Mouse (Mus musculus) cerebellum, adult 2 months (tissue): Measurements from ENCODE around the gene Pm20d1. TPM values are rescaled to one million over a fixed set of nuclear protein-coding genes. Genes with fewer than 3 reads are reported as not detected.
"Not testable (repeated sequence)": the region's sequence is repeated elsewhere in the genome, so short reads cannot be mapped to it uniquely, and the experiment has no call there.

ENCODE experiments used
- DNase-seq, 2 experiments: peaks; one replicate each; pipeline ENCODE4 v3.0.0; 2021
- H3K27ac ChIP-seq: fragments of 200-500 bp; 2 replicates; pipeline ENCODE4 v1.5.1; 2012; ENCODE audit warnings: low read length, control low read depth, inconsistent platforms; ENCODE audit not compliant: insufficient read depth
- H3K27me3 ChIP-seq: fragments of 200-500 bp; 2 replicates; pipeline ENCODE4 v1.6.1; 2012; ENCODE audit warnings: inconsistent platforms, mild to moderate bottlenecking, low read length, moderate library complexity; ENCODE audit not compliant: control insufficient read depth, insufficient read depth
- H3K4me1 ChIP-seq: fragments of 200-500 bp; 2 replicates; pipeline ENCODE4 v1.6.1; 2011; ENCODE audit warnings: low read length; ENCODE audit not compliant: control insufficient read depth, insufficient read depth
- H3K4me3 ChIP-seq: fragments of 200-500 bp; replicated peaks from 2 replicates; pipeline ENCODE3; 2011; ENCODE audit warnings: mild to moderate bottlenecking, low read depth, low read length, control low read depth; ENCODE audit not compliant: insufficient read depth
- CTCF ChIP-seq: fragments of 200-500 bp; IDR thresholded peaks from 2 replicates; pipeline ENCODE4 v1.5.1; 2011; ENCODE audit warnings: low read depth, mild to moderate bottlenecking, control low read depth, low read length, moderate library complexity, borderline replicate concordance; ENCODE audit not compliant: insufficient read depth
- POLR2A ChIP-seq: fragments of 200-500 bp; IDR thresholded peaks from 2 replicates; pipeline ENCODE4 v1.6.1; 2011; ENCODE audit warnings: low read length, control low read depth, borderline replicate concordance; ENCODE audit not compliant: insufficient read depth
- WGBS: fragments of 180-500 bp; shearing (Covaris S2); methylation state at CpG from one replicate; pipeline ENCODE4 v1.1.7; 2018; 5-methylcytosine and 5-hydroxymethylcytosine counted together
- polyA plus RNA-seq: library from polyadenylated mRNA; depleted of rRNA; stranded (reverse); fragments of >200 nt; gene quantifications from 2 replicates; pipeline ENCODE4 v1.2.3, GENCODE M21; 2012

Pm20d1 gene
- polyA plus RNA-seq, 1 experiment = 2.1 TPM

- Histone ChIP-seq H3K27me3 (no peaks in the 10 kb centered on the region), H3K4me1 (no peaks in the 10 kb centered on the region), H3K27ac (no peak overlapping the region), H3K4me3 (no peak overlapping the region)
- TF ChIP-seq POLR2A (no peak), CTCF (no peak)
- 94% methylated on average over 4 of the region's 4 CpGs for whole genome bisulfite sequencing
- no peak for DNase-seq
These were observed 16.6 kb downstream of the Pm20d1 start for GRCm38 (mm10) chr1:131813731-131814130.

- Histone ChIP-seq H3K27ac (no peak overlapping the region), H3K4me3 (no peak overlapping the region), H3K4me1 (no peaks in the 10 kb centered on the region), H3K27me3 (no peaks in the 10 kb centered on the region)
- TF ChIP-seq CTCF (no peak), POLR2A (no peak)
- WGBS = 90% methylated on average over 3 of the region's 3 CpGs
- no peak for DNase-seq
These were observed 17.0 kb downstream of the Pm20d1 start for GRCm38 (mm10) chr1:131814191-131814590.

GRCm38 (mm10) chr1:131816886-131817285 lies 19.7 kb downstream of the Pm20d1 start:
- 29% methylated on average over 6 of the region's 6 CpGs for WGBS
- Histone ChIP-seq H3K4me3 (no peak overlapping the region), H3K4me1 (no peaks in the 10 kb centered on the region), H3K27ac (no peak overlapping the region), H3K27me3 (no peaks in the 10 kb centered on the region)
- no peak for DNase-seq
- no peak for TF ChIP-seq CTCF
- TF ChIP-seq POLR2A = no peak

GRCm38 (mm10) chr1:131820353-131820752 lies 23.2 kb downstream of the Pm20d1 start:
- 58% methylated on average over 9 of the region's 9 CpGs for WGBS
- not testable (repeated sequence) for H3K4me3 ChIP-seq, H3K27ac ChIP-seq, H3K4me1 ChIP-seq, DNase-seq, H3K27me3 ChIP-seq

- Histone ChIP-seq H3K27me3 (no peaks in the 10 kb centered on the region), H3K27ac (no peak overlapping the region)
- 40% methylated on average over 10 of the region's 10 CpGs for WGBS
These were observed 23.7 kb downstream of the Pm20d1 start for GRCm38 (mm10) chr1:131820887-131821328.

GRCm38 (mm10) chr1:131822292-131822691 lies 25.1 kb downstream of the Pm20d1 start:
- no peaks in the 10 kb centered on the region for H3K27me3 ChIP-seq
- WGBS = 67% methylated on average over 8 of the region's 8 CpGs
- H3K4me3 ChIP-seq = no peak overlapping the region
- DNase-seq = no peak
- TF ChIP-seq POLR2A = no peak
- TF ChIP-seq CTCF = no peak
- H3K27ac ChIP-seq = no peak overlapping the region
- peaks cover 4% of the 10 kb centered on the region; the same call in 1 of the 2 replicates for H3K4me1 ChIP-seq

More at GRCm38 (mm10) chr1:131820887-131821328, 23.7 kb downstream of the Pm20d1 start:
- TF ChIP-seq POLR2A (no peak), CTCF (no peak)
- no peak for DNase-seq
- Histone ChIP-seq H3K4me3 (no peak overlapping the region), H3K4me1 (no peaks in the 10 kb centered on the region)

- Histone ChIP-seq H3K4me1 (peaks cover 4% of the 10 kb centered on the region; the same call in 1 of the 2 replicates), H3K4me3 (no peak overlapping the region), H3K27me3 (no peaks in the 10 kb centered on the region), H3K27ac (no peak overlapping the region)
- TF ChIP-seq CTCF = no peak
- TF ChIP-seq POLR2A = no peak
- no peak for DNase-seq
- 93% methylated on average over 1 of the region's 1 CpGs for WGBS
These were observed 25.8 kb downstream of the Pm20d1 start for GRCm38 (mm10) chr1:131822856-131823492.

- Histone ChIP-seq H3K4me1 (peaks cover 4% of the 10 kb centered on the region; the same call in 1 of the 2 replicates), H3K27ac (no peak overlapping the region), H3K4me3 (no peak overlapping the region), H3K27me3 (no peaks in the 10 kb centered on the region)
- TF ChIP-seq CTCF = no peak
- no peak for TF ChIP-seq POLR2A
- 51% methylated on average over 5 of the region's 5 CpGs for WGBS
- no peak for DNase-seq
These were observed 26.4 kb downstream of the Pm20d1 start for GRCm38 (mm10) chr1:131823563-131823962.
